Mouse (Mus musculus) heart, postnatal 0 days (tissue): ENCODE measurements around the gene Prr13.

Source experiments
- CTCF ChIP-seq: IDR thresholded peaks from 2 replicates; pipeline ENCODE4 v1.5.1; 2016; ENCODE audit warnings: antibody characterized with exemption, control low read depth, low read depth
- EP300 ChIP-seq: IDR thresholded peaks from 2 replicates; pipeline ENCODE4 v1.6.1; 2016; ENCODE audit warnings: antibody characterized with exemption, low read depth

DNA sequence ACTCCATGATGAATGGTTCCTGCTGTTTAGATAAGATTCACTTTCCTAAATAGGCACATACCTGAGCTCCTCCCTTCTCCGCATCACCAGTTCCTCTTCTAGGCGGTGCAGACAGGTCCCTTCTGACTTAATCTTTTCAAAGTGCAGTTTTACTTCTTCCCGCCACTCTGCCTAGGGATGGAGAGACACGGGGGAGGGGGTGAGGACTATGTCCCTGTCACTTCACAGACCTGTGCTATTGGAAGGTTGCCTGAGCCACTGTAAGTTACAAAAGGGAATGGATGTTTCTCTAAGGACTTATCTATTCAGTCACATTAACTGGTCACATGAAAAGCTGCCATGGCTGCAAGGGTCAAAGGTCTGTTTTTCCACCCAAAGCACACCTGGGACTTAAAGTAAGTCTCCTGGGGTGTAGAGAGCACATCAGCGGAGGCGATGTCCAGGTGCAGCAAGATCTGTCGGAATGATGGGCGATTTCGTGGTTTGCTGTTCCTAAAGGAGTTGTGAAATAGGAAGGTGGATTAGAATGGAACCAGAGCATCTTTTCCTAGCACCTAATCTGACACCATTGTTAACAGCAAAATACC, 43.5 kb downstream of the Prr13 start:
- no peak for TF ChIP-seq CTCF
- TF ChIP-seq EP300, result no peak
